Mouse (Mus musculus) G1E (cell line): Measurements from ENCODE around the gene Magi1. TPM values are rescaled to one million over a fixed set of nuclear protein-coding genes. Genes with fewer than 3 reads are reported as not detected.

Experiments used
- ATAC-seq: 2 replicates; pipeline ENCODE4 v1.8.0; 2016; ENCODE audit warnings: mild to moderate bottlenecking; ENCODE audit not compliant: insufficient number of reproducible peaks, poor library complexity, low FRiP score, severe bottlenecking; ENCODE audit errors: extremely low read depth
- DNase-seq: peaks from one replicate; pipeline ENCODE4 v3.0.0; 2012; ENCODE audit warnings: low spot score
- H3K27me3 ChIP-seq: 2 replicates; pipeline ENCODE4 v1.6.1; 2012; ENCODE audit warnings: mild to moderate bottlenecking, low read length, inconsistent platforms; ENCODE audit not compliant: insufficient read depth
- H3K36me3 ChIP-seq: replicated peaks from 2 replicates; pipeline ENCODE3; 2012; ENCODE audit warnings: mild to moderate bottlenecking, inconsistent platforms
- H3K4me1 ChIP-seq: 2 replicates; pipeline ENCODE4 v1.6.1; 2012; ENCODE audit warnings: low read depth, low read length, inconsistent platforms, mixed read lengths; ENCODE audit not compliant: insufficient read depth
- H3K4me3 ChIP-seq: 2 replicates; pipeline ENCODE4 v1.5.1; 2012; ENCODE audit warnings: low read depth, mild to moderate bottlenecking, inconsistent platforms, low read length, moderate library complexity, mixed read lengths
- H3K9me3 ChIP-seq: replicated peaks from 2 replicates; pipeline ENCODE4 v1.6.1; 2012; ENCODE audit warnings: inconsistent platforms
- CTCF ChIP-seq: IDR thresholded peaks from 2 replicates; pipeline ENCODE4 v1.5.1; 2012; ENCODE audit warnings: low read depth, low read length, inconsistent platforms, mixed read lengths
- GATA1 ChIP-seq: IDR thresholded peaks from 2 replicates; pipeline ENCODE4 v1.6.1; 2012; ENCODE audit warnings: borderline replicate concordance, low read length, inconsistent platforms, mixed read lengths
- GATA2 ChIP-seq: IDR thresholded peaks from 2 replicates; pipeline ENCODE4 v1.6.1; 2012; ENCODE audit warnings: low read depth, low read length, inconsistent platforms, borderline replicate concordance
- POLR2AphosphoS5 ChIP-seq: IDR thresholded peaks from 2 replicates; pipeline ENCODE4 v1.6.1; 2012; ENCODE audit warnings: low read depth, low read length, inconsistent platforms; ENCODE audit not compliant: insufficient replicate concordance
- TAL1 ChIP-seq: conservative IDR thresholded peaks from 2 replicates; pipeline ENCODE4 v1.6.1; 2012; ENCODE audit warnings: low read depth, low read length, inconsistent platforms, mixed read lengths
- polyA plus RNA-seq: library from polyadenylated mRNA; stranded (reverse); fragments of >175 nt; gene quantifications from 2 replicates; pipeline ENCODE4 v1.2.3, GENCODE M21; 2012
- total RNA-seq, 2 experiments: library from RNA; stranded (forward) in 1 of 2; stranded (reverse) in 1 of 2; fragments of 200-1000 nt in 1 of 2; fragments of >200 nt in 1 of 2; fragmentation: Nextera tagmentation in 1 of 2; gene quantifications; 2 replicates each; pipeline ENCODE4 v1.2.3; 2014 to 2017

Magi1 gene
- total and polyA plus RNA-seq, 3 experiments, result 0.21 to 10.0 (median 1.6) TPM

DNA sequence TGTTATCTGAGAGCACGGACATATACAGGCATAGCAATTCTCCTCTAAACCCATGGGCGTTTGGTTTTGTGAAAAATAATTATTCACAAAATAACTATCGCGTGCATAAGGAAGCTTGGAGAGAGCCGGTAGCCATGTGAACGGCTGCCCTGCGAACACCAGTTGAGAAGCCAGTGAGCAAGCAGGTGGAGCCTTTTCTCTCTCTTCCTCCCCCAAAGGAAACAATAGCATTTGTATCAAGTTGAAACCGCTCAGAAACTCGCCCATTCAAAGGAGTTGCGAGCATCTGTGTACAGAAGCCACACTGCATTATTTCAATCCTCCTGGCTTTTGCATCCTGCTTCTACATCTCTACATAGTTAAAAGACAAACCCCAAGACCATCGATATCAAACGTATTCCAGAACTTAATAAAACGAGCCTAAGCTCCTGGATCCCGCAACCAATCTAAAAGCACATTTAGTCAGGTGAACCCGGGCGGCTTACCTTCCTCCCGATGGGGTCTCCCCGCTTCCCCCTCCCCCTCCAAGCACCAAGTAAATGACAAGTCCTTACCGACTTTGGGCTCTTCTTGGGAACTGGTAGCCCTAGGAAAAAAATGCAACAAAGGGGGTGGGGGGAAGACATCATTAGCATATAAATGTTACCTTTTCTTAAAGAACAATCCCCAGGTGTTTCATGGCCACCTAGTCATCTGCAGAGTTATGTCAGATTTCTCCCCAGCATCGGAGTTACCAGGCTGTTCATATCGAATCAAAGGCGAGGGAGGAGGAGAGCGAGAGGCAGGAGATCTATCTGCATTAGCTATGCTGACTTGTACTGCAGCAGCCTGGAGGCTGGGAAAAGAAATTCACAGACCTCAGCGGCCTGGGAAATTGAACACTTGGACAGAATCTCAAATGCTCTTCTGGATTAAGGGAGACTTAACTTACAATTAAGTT, 566.8 kb downstream of the Magi1 start:
- TF ChIP-seq POLR2AphosphoS5 (no peak), TAL1 (no peak), GATA1 (no peak), CTCF (no peak), GATA2 (no peak)
- DNase-seq (no peak), ATAC-seq (no peak)
- H3K36me3 ChIP-seq, result no peaks in the 10 kb centered on the region
- peaks cover 12% of the 10 kb centered on the region for H3K9me3 ChIP-seq
- H3K27me3 ChIP-seq, result peaks cover 8% of the 10 kb centered on the region; the same call in 1 of the 2 replicates
- no peak overlapping the region for H3K4me3 ChIP-seq
- no peaks in the 10 kb centered on the region for H3K4me1 ChIP-seq

DNA sequence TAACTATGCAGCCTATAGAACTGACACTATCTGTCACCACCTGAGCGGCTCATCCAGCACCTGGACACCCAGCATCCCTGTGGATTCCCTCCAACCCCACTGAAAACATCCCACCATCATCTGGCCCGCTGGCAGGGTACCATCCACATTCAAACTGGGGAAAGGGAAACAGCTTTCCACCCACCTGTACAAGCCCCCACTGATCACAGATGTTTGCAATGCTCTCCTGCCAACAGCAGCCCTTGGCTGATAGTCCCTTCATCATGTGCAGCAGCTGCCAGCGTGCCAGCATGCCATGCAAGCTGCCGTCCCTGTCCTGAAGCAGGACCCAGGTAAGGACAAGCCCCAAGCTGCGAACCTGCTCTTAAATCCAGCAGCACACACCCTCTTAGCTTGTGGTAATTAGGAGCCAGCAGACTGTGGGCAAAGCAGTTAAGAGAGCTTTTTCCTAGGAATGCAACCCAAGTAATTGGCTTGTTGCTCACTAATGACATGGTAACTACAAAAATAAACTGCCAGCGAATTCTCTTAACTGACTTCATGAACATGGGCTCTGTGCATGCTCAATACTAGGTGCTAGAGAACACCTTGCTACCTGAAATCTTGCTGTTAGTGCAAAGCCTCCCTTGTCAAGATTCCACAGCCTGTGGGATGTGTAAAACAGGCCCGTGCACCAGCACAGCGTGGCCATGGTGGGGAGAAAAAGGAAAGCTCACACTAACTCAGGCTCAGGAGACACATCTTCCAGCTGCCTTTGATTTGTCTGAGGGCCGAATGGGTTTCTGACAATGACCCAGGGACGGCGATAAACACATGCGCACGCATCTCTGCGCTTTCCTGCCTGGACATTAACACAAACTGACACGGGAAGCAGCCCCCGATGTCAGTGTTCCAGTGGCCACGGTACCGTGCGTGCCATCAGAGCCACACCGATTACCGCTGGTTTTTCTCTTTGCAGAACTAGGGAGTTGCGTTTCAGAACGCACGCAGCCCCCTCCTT, 568.2 kb downstream of the Magi1 start:
- ATAC-seq, result no peak
- Histone ChIP-seq H3K36me3 (no peaks in the 10 kb centered on the region), H3K27me3 (peaks cover 8% of the 10 kb centered on the region; the same call in 1 of the 2 replicates), H3K4me3 (no peak overlapping the region), H3K4me1 (no peaks in the 10 kb centered on the region), H3K9me3 (peaks cover 12% of the 10 kb centered on the region)
- no peak for TF ChIP-seq GATA2
- no peak for TF ChIP-seq TAL1
- TF ChIP-seq GATA1, result no peak
- TF ChIP-seq CTCF, result no peak
- TF ChIP-seq POLR2AphosphoS5, result no peak
- no peak for DNase-seq

- no peaks in the 10 kb centered on the region for H3K27me3 ChIP-seq
- no peaks in the 10 kb centered on the region for H3K36me3 ChIP-seq
- H3K4me1 ChIP-seq, result no peaks in the 10 kb centered on the region
- peaks cover 3% of the 10 kb centered on the region; the same call in 1 of the 2 replicates for H3K9me3 ChIP-seq
- TF ChIP-seq GATA1 (no peak), TAL1 (no peak), GATA2 (no peak), CTCF (no peak), POLR2AphosphoS5 (no peak)
- DNase-seq (no peak), ATAC-seq (no peak)
- H3K4me3 ChIP-seq, result no peak overlapping the region
These were observed 579.4 kb downstream of the Magi1 start for GRCm38 (mm10) chr6:93704350-93704749.

- Histone ChIP-seq H3K4me3 (no peak overlapping the region), H3K27me3 (no peaks in the 10 kb centered on the region), H3K9me3 (peaks cover 10% of the 10 kb centered on the region), H3K4me1 (no peaks in the 10 kb centered on the region), H3K36me3 (no peaks in the 10 kb centered on the region)
- DNase-seq (no peak), ATAC-seq (no peak)
- TF ChIP-seq POLR2AphosphoS5 (no peak), GATA2 (no peak), CTCF (no peak), TAL1 (no peak), GATA1 (no peak)
These were observed 584.3 kb downstream of the Magi1 start for GRCm38 (mm10) chr6:93699436-93699835.

DNA sequence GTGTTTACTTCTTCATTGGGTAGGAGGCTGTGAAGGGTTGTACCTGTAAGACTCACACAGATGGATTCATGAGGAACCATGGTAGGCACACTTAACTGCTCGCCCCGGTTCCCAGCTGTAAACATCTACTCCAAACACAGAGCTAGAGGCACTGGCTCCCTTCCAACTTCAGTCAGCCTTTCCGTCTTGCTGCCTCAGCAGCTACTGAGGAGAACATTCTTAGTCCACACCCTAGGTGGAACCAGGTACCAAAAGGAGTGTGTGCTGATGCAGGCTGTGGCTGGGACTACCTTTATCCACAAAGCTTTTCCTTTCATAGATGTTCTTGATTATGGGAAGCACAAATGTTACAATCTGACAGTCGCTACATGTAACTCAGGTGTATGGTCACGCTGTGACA, 585.8 kb downstream of the Magi1 start:
- ATAC-seq, result no peak
- Histone ChIP-seq H3K36me3 (no peaks in the 10 kb centered on the region), H3K4me3 (no peak overlapping the region), H3K4me1 (no peaks in the 10 kb centered on the region), H3K27me3 (no peaks in the 10 kb centered on the region), H3K9me3 (peaks cover 10% of the 10 kb centered on the region)
- TF ChIP-seq TAL1 (no peak), GATA1 (no peak), GATA2 (no peak), CTCF (no peak), POLR2AphosphoS5 (no peak)
- DNase-seq, result no peak

- no peak for DNase-seq
- Histone ChIP-seq H3K27me3 (peaks cover 6% of the 10 kb centered on the region; the same call in 1 of the 2 replicates), H3K4me1 (no peaks in the 10 kb centered on the region), H3K9me3 (peaks cover 10% of the 10 kb centered on the region), H3K4me3 (no peak overlapping the region), H3K36me3 (no peaks in the 10 kb centered on the region)
- ATAC-seq, result no peak
- TF ChIP-seq GATA1 (no peak), GATA2 (no peak)
These were observed 605.0 kb downstream of the Magi1 start for GRCm38 (mm10) chr6:93678766-93679165.
